Mouse (Mus musculus) adrenal gland, postnatal 10 days (tissue): ENCODE measurements around the gene Orm1. TPM values are rescaled to one million over a fixed set of nuclear protein-coding genes. Genes with fewer than 3 reads are reported as not detected.

Experiments used
- DNase-seq: peaks from one replicate; pipeline ENCODE4 v3.0.0; 2021; ENCODE audit warnings: mixed read lengths
- long read RNA-seq, 2 experiments: library from polyadenylated mRNA; stranded (forward); transcript quantifications; one replicate each; pipeline ENCODE4 v2.0.0; 2021
- total RNA-seq, 2 experiments: library from RNA; stranded (reverse); gene quantifications; 2 replicates each; pipeline ENCODE4 v1.2.3; 2021

Orm1 gene
- 10 to 100 TPM in 1 of 2 experiments, 1 to 10 TPM in 1; 3.2 to 11.8 TPM for total RNA-seq
- long read RNA-seq, experiment 1, transcript Orm1-201 (6 exons, 775 nt), result major isoform, 10 of 14 reads
- long read RNA-seq, experiment 1, partial matches to known transcripts, result 2 of 14 reads
- long read RNA-seq, experiment 1, other reads (novel, unspliced or antisense), result 2 of 14 reads
- long read RNA-seq, experiment 2, transcript Orm1-201 (6 exons, 775 nt), result major isoform, 9 of 9 reads
- long read RNA-seq, experiment 2, partial matches to known transcripts, result 0 of 9 reads
- long read RNA-seq, experiment 2, other reads (novel, unspliced or antisense), result 0 of 9 reads

- DNase-seq, result peak; percentile 75
Measured at GRCm38 (mm10) chr4:63344295-63344694, at the start of gene Orm1. Gene Orm1, plus strand, starts transcription at chr4:63344560.

- DNase-seq, result no peak
Measured at GRCm38 (mm10) chr4:63295641-63296040, 48.7 kb upstream of the Orm1 start.

GRCm38 (mm10) chr4:63296263-63296662 lies 48.1 kb upstream of the Orm1 start:
- no peak for DNase-seq

- no peak for DNase-seq
Measured at GRCm38 (mm10) chr4:63296876-63297275, 47.5 kb upstream of the Orm1 start.

GRCm38 (mm10) chr4:63298191-63298590 lies 46.2 kb upstream of the Orm1 start:
- DNase-seq, result no peak

- no peak for DNase-seq
Measured at GRCm38 (mm10) chr4:63302641-63303040, 41.7 kb upstream of the Orm1 start.

GRCm38 (mm10) chr4:63307175-63308062 lies 36.9 kb upstream of the Orm1 start:
- DNase-seq, result peak; percentile 95

GRCm38 (mm10) chr4:63308316-63308715 lies 36.0 kb upstream of the Orm1 start:
- peak; percentile 66 for DNase-seq

- DNase-seq, result peak; percentile 46
Measured at GRCm38 (mm10) chr4:63310247-63310855, 34.0 kb upstream of the Orm1 start.

- DNase-seq, result no peak
Measured at GRCm38 (mm10) chr4:63311426-63311825, 32.9 kb upstream of the Orm1 start.

- no peak for DNase-seq
Measured at GRCm38 (mm10) chr4:63314063-63314462, 30.3 kb upstream of the Orm1 start.

GRCm38 (mm10) chr4:63316076-63316746 lies 28.1 kb upstream of the Orm1 start:
- DNase-seq, result peak; percentile 78

GRCm38 (mm10) chr4:63319566-63319965 lies 24.8 kb upstream of the Orm1 start:
- DNase-seq, result peak; percentile 82

- no peak for DNase-seq
Measured at GRCm38 (mm10) chr4:63323275-63323815, 21.0 kb upstream of the Orm1 start.

GRCm38 (mm10) chr4:63333403-63333802 lies 11.0 kb upstream of the Orm1 start:
- DNase-seq, result no peak

GRCm38 (mm10) chr4:63338414-63339076 lies 5.8 kb upstream of the Orm1 start:
- no peak for DNase-seq

GRCm38 (mm10) chr4:63342491-63342890 lies 1.9 kb upstream of the Orm1 start:
- DNase-seq, result no peak

- no peak for DNase-seq
Measured at GRCm38 (mm10) chr4:63343608-63344007, 752 bp upstream of the Orm1 start.

- no peak for DNase-seq
Measured at GRCm38 (mm10) chr4:63345261-63345660, 901 bp downstream of the Orm1 start.

- DNase-seq, result no peak
Measured at GRCm38 (mm10) chr4:63346659-63347058, 2.3 kb downstream of the Orm1 start.

- DNase-seq, result no peak
Measured at GRCm38 (mm10) chr4:63348524-63348923, 4.2 kb downstream of the Orm1 start.
